Mouse (Mus musculus) C2C12 (cell line): ENCODE data around the gene Cir1. TPM values are rescaled to one million over a fixed set of nuclear protein-coding genes. Genes with fewer than 3 reads are reported as not detected.

Experiments used
- H3K27me3 ChIP-seq: one replicate; pipeline ENCODE4 v1.6.1; 2011; ENCODE audit not compliant: control insufficient read depth, insufficient read depth, insufficient read length
- H3K36me3 ChIP-seq: one replicate; pipeline ENCODE4 v1.6.1; 2011; ENCODE audit not compliant: control insufficient read depth, insufficient read depth
- H3K4me3 ChIP-seq: one replicate; pipeline ENCODE4 v1.5.1; 2011; ENCODE audit warnings: mild to moderate bottlenecking, control low read depth; ENCODE audit not compliant: poor library complexity, insufficient read depth, severe bottlenecking
- H3K79me2 ChIP-seq: one replicate; pipeline ENCODE4 v1.6.1; 2011; ENCODE audit not compliant: control insufficient read depth, insufficient read depth
- H3K79me3 ChIP-seq: one replicate; pipeline ENCODE4 v1.6.1; 2011; ENCODE audit warnings: low read depth, control low read depth
- H3ac ChIP-seq: one replicate; pipeline ENCODE3; 2011; ENCODE audit warnings: low read depth; ENCODE audit not compliant: control insufficient read depth, insufficient read length
- CEBPB ChIP-seq: IDR thresholded peaks from one replicate; pipeline ENCODE4 v1.6.1; 2011; ENCODE audit warnings: low read depth, mild to moderate bottlenecking, control low read depth, moderate library complexity
- CTCF ChIP-seq: IDR thresholded peaks from one replicate; pipeline ENCODE4 v1.5.1; 2011; ENCODE audit not compliant: control insufficient read depth, insufficient read depth, insufficient read length
- FOSL1 ChIP-seq: IDR thresholded peaks from one replicate; pipeline ENCODE4 v1.8.0; 2011; ENCODE audit warnings: mild to moderate bottlenecking, low read length; ENCODE audit not compliant: poor library complexity, insufficient read depth, severe bottlenecking
- MAX ChIP-seq: IDR thresholded peaks from one replicate; pipeline ENCODE4 v1.6.1; 2011; ENCODE audit warnings: mild to moderate bottlenecking, control low read depth
- MYOD1 ChIP-seq: IDR thresholded peaks from one replicate; pipeline ENCODE4 v1.6.1; 2011; ENCODE audit warnings: low read depth; ENCODE audit not compliant: control insufficient read depth, insufficient read length
- MYOG ChIP-seq: IDR thresholded peaks from one replicate; pipeline ENCODE4 v1.6.1; 2011; ENCODE audit not compliant: control insufficient read depth, insufficient read length; ENCODE audit errors: extremely low read depth
- USF1 ChIP-seq: IDR thresholded peaks from one replicate; pipeline ENCODE4 v1.6.1; 2011; ENCODE audit warnings: low read depth, mild to moderate bottlenecking, control low read depth, moderate library complexity
- polyA plus RNA-seq: library from polyadenylated mRNA; unstranded; fragments of >200 nt; fragmentation: generic; extraction: Trizol; gene quantifications from one replicate; pipeline ENCODE4 v1.2.1, GENCODE M21; 2012; ENCODE audit warnings: missing spikeins

Cir1 gene
- polyA plus RNA-seq, 1 experiment, result 3.4 TPM

- Histone ChIP-seq H3K27me3 (peaks cover 10% of the 10 kb centered on the region), H3ac (no peak overlapping the region), H3K36me3 (no peaks in the 10 kb centered on the region), H3K4me3 (no peak overlapping the region), H3K79me3 (no peaks in the 10 kb centered on the region), H3K79me2 (no peaks in the 10 kb centered on the region)
- no peak for TF ChIP-seq CTCF
- TF ChIP-seq MYOG, result no peak
- TF ChIP-seq CEBPB, result no peak
- TF ChIP-seq FOSL1, result no peak
- TF ChIP-seq MAX, result no peak
- TF ChIP-seq USF1, result no peak
- no peak for TF ChIP-seq MYOD1
These were observed 71.2 kb downstream of the Cir1 start for GRCm38 (mm10) chr2:73241299-73241698.

Other genes with a start within 250 kb of the Cir1 start
- gene Ola1, start 93.8 kb downstream of the Cir1 start, polyA plus RNA-seq, result 40.4 TPM
- 0.02 TPM for gene Sp9, start 40.8 kb downstream of the Cir1 start, polyA plus RNA-seq
- 7.0 TPM for gene Scrn3, start 100 bp downstream of the Cir1 start, polyA plus RNA-seq
- gene Gpr155, start 73.9 kb upstream of the Cir1 start, polyA plus RNA-seq, result 1.3 TPM
- 16.1 TPM for gene Wipf1, start 217.0 kb upstream of the Cir1 start, polyA plus RNA-seq